Mouse (Mus musculus): ENCODE measurements around the gene Hgd.

DNA sequence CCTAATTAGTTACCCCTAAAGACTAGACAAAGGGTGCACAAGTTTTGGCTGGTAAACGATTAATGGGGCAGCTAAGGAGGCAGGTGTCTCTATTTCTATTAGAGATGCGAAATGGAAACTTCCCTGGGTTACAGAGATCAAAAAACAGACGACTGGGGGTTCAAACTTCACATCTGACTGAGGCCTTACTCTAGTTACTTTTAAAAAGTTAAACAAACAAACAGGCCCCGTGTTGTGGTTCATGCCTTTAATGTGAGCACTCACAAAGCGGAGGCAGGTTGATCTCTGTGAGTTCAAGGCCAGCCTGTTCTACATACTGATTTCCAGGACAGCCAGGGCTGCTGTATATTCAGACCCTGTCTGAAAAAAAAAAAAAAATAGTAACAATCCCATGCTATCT is 72.7 kb downstream of the Hgd start:
- TF ChIP-seq CTCF (IDR thresholded peaks at IDR 0.05) (no peak), EP300 (IDR thresholded peaks at IDR 0.05) (no peak)
